Mouse (Mus musculus): ENCODE measurements around the gene Hhipl2.

- TF ChIP-seq CTCF (IDR thresholded peaks at IDR 0.05; ENCODE audit: low read depth, low read length) (no peak), POLR2A (IDR thresholded peaks at IDR 0.05; ENCODE audit: extremely low read depth, insufficient read depth, low read length) (no peak)
These were observed 49.2 kb upstream of the Hhipl2 start for GRCm38 (mm10) chr1:183368601-183369400.
